Mouse (Mus musculus) hindbrain, embryonic 16.5 days (tissue): ENCODE data around the gene Tbc1d30. TPM values are rescaled to one million over a fixed set of nuclear protein-coding genes. Genes with fewer than 3 reads are reported as not detected.

Source experiments
- polyA plus RNA-seq: library from polyadenylated mRNA; unstranded; fragments of >200 nt; fragmentation: Nextera tagmentation; extraction: Ambion mirVana; gene quantifications from 2 replicates; pipeline ENCODE4 v1.2.1, GENCODE M21; 2015

Gene Tbc1d30
- polyA plus RNA-seq, 1 experiment from 2014 or later: 16.6 TPM

Other genes starting within 250 kb of the Tbc1d30 start
- 39.7 and 43.1 TPM in 2 replicates for gene Gns, start 13.8 kb upstream of the Tbc1d30 start, polyA plus RNA-seq
- gene Rassf3, start 125.1 kb upstream of the Tbc1d30 start, polyA plus RNA-seq: 5.3 and 6.0 TPM in 2 replicates
- gene Tbk1, start 235.5 kb upstream of the Tbc1d30 start, polyA plus RNA-seq: 29.8 and 31.9 TPM in 2 replicates